Mouse (Mus musculus) hindbrain, embryonic 10.5 days (tissue): Measurements from ENCODE around the gene Hbb-bh2. TPM values are rescaled to one million over a fixed set of nuclear protein-coding genes. Genes with fewer than 3 reads are reported as not detected.
A peak's percentile ranks its signal among the peaks of the same experiment; 100 is the strongest.

Experiments used
- DNase-seq: peaks from one replicate; pipeline ENCODE4 v3.0.0-alpha.2; 2017; ENCODE audit warnings: low spot score
- H3K27ac ChIP-seq: fragments of 300-500 bp; sonication (generic); 2 replicates; pipeline ENCODE4 v1.5.1; 2016; ENCODE audit warnings: mild to moderate bottlenecking, moderate library complexity
- H3K27me3 ChIP-seq: fragments of 300-500 bp; sonication (generic); 2 replicates; pipeline ENCODE4 v1.6.1; 2016; ENCODE audit warnings: mild to moderate bottlenecking; ENCODE audit not compliant: poor library complexity, insufficient read depth, severe bottlenecking
- H3K36me3 ChIP-seq: fragments of 300-500 bp; sonication (generic); 2 replicates; pipeline ENCODE4 v1.6.1; 2016; ENCODE audit warnings: mild to moderate bottlenecking, moderate library complexity
- H3K4me1 ChIP-seq: fragments of 300-500 bp; sonication (generic); replicated peaks from 2 replicates; pipeline ENCODE4 v1.6.1; 2016; ENCODE audit warnings: mild to moderate bottlenecking
- H3K4me3 ChIP-seq: fragments of 300-500 bp; sonication (generic); 2 replicates; pipeline ENCODE4 v1.5.1; 2016; ENCODE audit warnings: mild to moderate bottlenecking, moderate library complexity
- H3K9me3 ChIP-seq: fragments of 300-500 bp; sonication (generic); 2 replicates; pipeline ENCODE4 v1.6.1; 2016; ENCODE audit warnings: mild to moderate bottlenecking, moderate library complexity
- WGBS: fragments of 180-500 bp; shearing (Covaris S2); methylation state at CpG from one replicate; pipeline ENCODE4 v1.1.7; 2016; 5-methylcytosine and 5-hydroxymethylcytosine counted together
- polyA plus RNA-seq: library from polyadenylated mRNA; unstranded; fragments of >200 nt; fragmentation: Nextera tagmentation; extraction: Ambion mirVana; gene quantifications from 2 replicates; pipeline ENCODE4 v1.2.1, GENCODE M21; 2016

Gene Hbb-bh2
- polyA plus RNA-seq = 0.63 TPM in 1 of 2 replicates, not detected in the other

- no peak within 1 kb of the TSS for H3K27ac ChIP-seq
- 79% methylated on average over 3 of the region's 3 CpGs for WGBS
- H3K27me3 ChIP-seq = no peaks in the 10 kb centered on the region
- H3K36me3 ChIP-seq = no peaks in the 10 kb centered on the region
- no peaks in the 10 kb centered on the region for H3K9me3 ChIP-seq
- no peak for DNase-seq
- H3K4me3 ChIP-seq = no peak within 1 kb of the TSS
- no peaks in the 10 kb centered on the region for H3K4me1 ChIP-seq
Measured at GRCm38 (mm10) chr7:103840268-103840667, at the start of gene Hbb-bh2. Gene Hbb-bh2, minus strand, starts transcription at chr7:103840520.

GRCm38 (mm10) chr7:103886152-103886551 lies 45.8 kb upstream of the Hbb-bh2 start, which contains the start of gene Olfr66:
Gene Olfr66, minus strand, starts transcription at chr7:103886252.
- Histone ChIP-seq H3K36me3 (no peaks in the 10 kb centered on the region), H3K27ac (no peak within 1 kb of the TSS), H3K4me3 (no peak within 1 kb of the TSS), H3K9me3 (no peaks in the 10 kb centered on the region), H3K27me3 (no peaks in the 10 kb centered on the region), H3K4me1 (no peaks in the 10 kb centered on the region)
- DNase-seq = no peak

GRCm38 (mm10) chr7:103877093-103877492 lies 36.8 kb upstream of the Hbb-bh2 start:
- H3K4me1 ChIP-seq = no peaks in the 10 kb centered on the region
- WGBS = 87% methylated on average over 2 of the region's 2 CpGs

GRCm38 (mm10) chr7:103874451-103874850 lies 34.1 kb upstream of the Hbb-bh2 start:
- Histone ChIP-seq H3K4me3 (no peak overlapping the region), H3K27ac (no peak overlapping the region), H3K27me3 (no peaks in the 10 kb centered on the region), H3K36me3 (no peaks in the 10 kb centered on the region), H3K4me1 (no peaks in the 10 kb centered on the region), H3K9me3 (no peaks in the 10 kb centered on the region)
- WGBS = 56% methylated on average over 5 of the region's 5 CpGs
- no peak for DNase-seq

More at GRCm38 (mm10) chr7:103877093-103877492, 36.8 kb upstream of the Hbb-bh2 start:
- H3K27ac ChIP-seq = no peak overlapping the region
- no peak overlapping the region for H3K4me3 ChIP-seq
- H3K27me3 ChIP-seq = no peaks in the 10 kb centered on the region
- H3K9me3 ChIP-seq = no peaks in the 10 kb centered on the region
- H3K36me3 ChIP-seq = no peaks in the 10 kb centered on the region
- no peak for DNase-seq

GRCm38 (mm10) chr7:103873064-103873463 lies 32.7 kb upstream of the Hbb-bh2 start:
- 12% methylated on average over 1 of the region's 1 CpGs for WGBS
- H3K9me3 ChIP-seq = no peaks in the 10 kb centered on the region

GRCm38 (mm10) chr7:103870667-103871066 lies 30.3 kb upstream of the Hbb-bh2 start:
- Histone ChIP-seq H3K4me3 (no peak overlapping the region), H3K9me3 (no peaks in the 10 kb centered on the region), H3K27me3 (no peaks in the 10 kb centered on the region), H3K36me3 (no peaks in the 10 kb centered on the region), H3K4me1 (no peaks in the 10 kb centered on the region), H3K27ac (no peak overlapping the region)
- no peak for DNase-seq

More at GRCm38 (mm10) chr7:103873064-103873463, 32.7 kb upstream of the Hbb-bh2 start:
- no peaks in the 10 kb centered on the region for H3K36me3 ChIP-seq
- no peak overlapping the region for H3K4me3 ChIP-seq
- no peaks in the 10 kb centered on the region for H3K27me3 ChIP-seq
- H3K27ac ChIP-seq = no peak overlapping the region
- no peaks in the 10 kb centered on the region for H3K4me1 ChIP-seq
- DNase-seq = no peak

- Histone ChIP-seq H3K36me3 (no peaks in the 10 kb centered on the region), H3K9me3 (no peaks in the 10 kb centered on the region), H3K27ac (no peak overlapping the region), H3K27me3 (no peaks in the 10 kb centered on the region), H3K4me3 (no peak overlapping the region), H3K4me1 (no peaks in the 10 kb centered on the region)
- no peak for DNase-seq
Measured at GRCm38 (mm10) chr7:103865716-103866115, 25.4 kb upstream of the Hbb-bh2 start.

GRCm38 (mm10) chr7:103861531-103861930 lies 21.2 kb upstream of the Hbb-bh2 start:
- Histone ChIP-seq H3K36me3 (no peaks in the 10 kb centered on the region), H3K27me3 (no peaks in the 10 kb centered on the region), H3K4me1 (no peaks in the 10 kb centered on the region), H3K27ac (no peak overlapping the region), H3K4me3 (no peak overlapping the region), H3K9me3 (no peaks in the 10 kb centered on the region)
- no peak for DNase-seq
- 85% methylated on average over 3 of the region's 3 CpGs for whole genome bisulfite sequencing

- no peaks in the 10 kb centered on the region for H3K4me1 ChIP-seq
- no peaks in the 10 kb centered on the region for H3K36me3 ChIP-seq
- no peaks in the 10 kb centered on the region for H3K27me3 ChIP-seq
- H3K9me3 ChIP-seq = no peaks in the 10 kb centered on the region
- no peak overlapping the region for H3K27ac ChIP-seq
- no peak overlapping the region for H3K4me3 ChIP-seq
- peak; percentile 4 for DNase-seq
- 67% methylated on average over 1 of the region's 1 CpGs for WGBS
Measured at GRCm38 (mm10) chr7:103860855-103861254, 20.5 kb upstream of the Hbb-bh2 start.

GRCm38 (mm10) chr7:103859076-103859475 lies 18.8 kb upstream of the Hbb-bh2 start:
- WGBS = 78% methylated on average over 2 of the region's 2 CpGs
- DNase-seq = no peak
- Histone ChIP-seq H3K27me3 (no peaks in the 10 kb centered on the region), H3K27ac (no peak overlapping the region), H3K4me1 (no peaks in the 10 kb centered on the region), H3K36me3 (no peaks in the 10 kb centered on the region), H3K9me3 (no peaks in the 10 kb centered on the region), H3K4me3 (no peak overlapping the region)

GRCm38 (mm10) chr7:103854669-103855068 lies 14.3 kb upstream of the Hbb-bh2 start:
- Histone ChIP-seq H3K4me1 (no peaks in the 10 kb centered on the region), H3K27me3 (no peaks in the 10 kb centered on the region), H3K27ac (no peak overlapping the region), H3K9me3 (no peaks in the 10 kb centered on the region), H3K36me3 (no peaks in the 10 kb centered on the region), H3K4me3 (no peak overlapping the region)
- WGBS = 77% methylated on average over 1 of the region's 1 CpGs
- DNase-seq = no peak

GRCm38 (mm10) chr7:103853090-103853489 lies 12.8 kb upstream of the Hbb-bh2 start, which contains the start of gene Hbb-y:
Gene Hbb-y, minus strand, starts transcription at chr7:103853216.
- Histone ChIP-seq H3K4me3 (no peak within 1 kb of the TSS), H3K27ac (no peak within 1 kb of the TSS), H3K4me1 (no peaks in the 10 kb centered on the region), H3K9me3 (no peaks in the 10 kb centered on the region), H3K36me3 (no peaks in the 10 kb centered on the region), H3K27me3 (no peaks in the 10 kb centered on the region)
- DNase-seq = no peak
- WGBS = 83% methylated on average over 2 of the region's 2 CpGs

- Histone ChIP-seq H3K9me3 (no peaks in the 10 kb centered on the region), H3K36me3 (no peaks in the 10 kb centered on the region), H3K4me3 (no peak overlapping the region), H3K27ac (no peak overlapping the region), H3K27me3 (no peaks in the 10 kb centered on the region), H3K4me1 (no peaks in the 10 kb centered on the region)
- 42% methylated on average over 2 of the region's 2 CpGs for WGBS
- DNase-seq = no peak
Measured at GRCm38 (mm10) chr7:103844525-103845325, 4.4 kb upstream of the Hbb-bh2 start.
